Mouse (Mus musculus) adrenal gland, postnatal 25 days (tissue): ENCODE results near the gene Il18. TPM values are rescaled to one million over a fixed set of nuclear protein-coding genes. Genes with fewer than 3 reads are reported as not detected.
"Not testable (repeated sequence)": the region's sequence is repeated elsewhere in the genome, so short reads cannot be mapped to it uniquely, and the experiment has no call there.

Experiments used
- DNase-seq: peaks from one replicate; pipeline ENCODE4 v3.0.0; 2021; ENCODE audit warnings: mixed read lengths
- total RNA-seq: library from RNA; stranded (reverse); gene quantifications from 2 replicates; pipeline ENCODE4 v1.2.3, GENCODE M21; 2021

Gene Il18
- total RNA-seq, 1 experiment from 2014 or later: 5.1 TPM

- DNase-seq: no peak
These were observed 49.3 kb downstream of the Il18 start for GRCm38 (mm10) chr9:50603998-50604324.

DNA sequence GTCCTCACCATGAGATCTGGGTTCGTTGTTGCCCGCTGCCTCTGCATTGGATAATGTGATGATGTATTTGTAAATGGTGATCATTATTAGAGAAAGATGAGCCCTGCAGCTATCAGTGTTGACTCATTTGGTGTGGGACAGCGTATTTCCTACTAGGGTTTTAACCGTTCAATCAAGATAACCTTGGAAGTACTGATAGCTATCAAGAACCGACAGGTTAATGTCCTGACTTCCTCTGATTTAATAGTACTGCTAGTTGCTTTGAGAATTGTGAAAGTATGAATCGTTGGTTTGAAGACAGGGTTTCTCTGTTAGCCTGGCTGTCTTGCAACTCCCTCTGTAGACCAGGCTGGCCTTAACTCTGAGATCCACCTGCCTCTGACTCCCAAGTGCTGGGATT, 49.7 kb downstream of the Il18 start:
- DNase-seq: no peak

GRCm38 (mm10) chr9:50612115-50612514, 57.5 kb downstream of the Il18 start:
- no peak for DNase-seq

- DNase-seq: no peak
These were observed 61.5 kb downstream of the Il18 start for GRCm38 (mm10) chr9:50616161-50616560.

DNA sequence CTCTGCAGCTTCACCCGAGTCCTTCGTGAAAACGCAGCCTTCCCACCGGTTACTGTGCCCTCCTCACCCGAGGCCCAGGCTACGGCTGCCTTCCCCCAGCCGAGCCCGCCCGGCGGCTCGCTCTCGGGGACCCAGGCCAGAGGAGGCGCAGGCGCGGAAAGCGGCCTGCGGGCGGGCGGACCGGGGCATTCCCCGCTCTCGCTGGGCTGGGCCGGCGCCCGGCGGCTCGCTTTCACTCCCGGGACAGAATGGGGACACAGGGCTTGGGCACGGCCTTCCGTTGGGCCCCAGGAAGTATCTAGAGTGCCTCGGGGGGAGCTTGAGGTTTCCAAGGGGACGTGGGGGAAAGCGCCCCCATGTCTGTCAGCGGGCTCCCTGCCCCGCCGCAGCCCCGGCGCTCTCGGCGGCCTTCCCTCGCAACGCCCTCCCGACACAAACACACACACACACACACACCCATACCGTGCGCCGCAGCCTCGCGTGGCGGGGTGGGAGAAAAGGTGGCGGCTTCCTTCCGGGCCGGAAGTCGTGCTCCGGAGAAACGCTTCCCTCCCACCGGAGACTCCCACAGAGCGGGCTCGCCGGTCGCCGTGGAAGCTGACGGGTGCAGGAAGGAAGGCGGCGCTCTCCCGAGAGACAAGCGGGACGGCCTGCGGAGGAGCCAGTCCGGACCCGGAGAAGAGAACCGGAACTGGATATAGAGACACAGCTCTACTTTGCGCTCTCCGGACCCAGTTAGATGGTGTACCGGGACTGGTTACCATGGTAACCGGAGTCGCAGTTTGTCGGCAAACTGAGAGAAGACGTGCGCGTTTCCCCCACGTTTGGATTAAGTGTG, 62.4 kb downstream of the Il18 start, which contains the start of the genes Pih1d2 and Nkapd1:
Gene Pih1d2, plus strand, starts transcription at position 556 of the 838 bp plus-strand sequence.
Gene Nkapd1, minus strand, starts transcription at position 699 of the 838 bp plus-strand sequence.
- DNase-seq: peak; percentile 81

DNA sequence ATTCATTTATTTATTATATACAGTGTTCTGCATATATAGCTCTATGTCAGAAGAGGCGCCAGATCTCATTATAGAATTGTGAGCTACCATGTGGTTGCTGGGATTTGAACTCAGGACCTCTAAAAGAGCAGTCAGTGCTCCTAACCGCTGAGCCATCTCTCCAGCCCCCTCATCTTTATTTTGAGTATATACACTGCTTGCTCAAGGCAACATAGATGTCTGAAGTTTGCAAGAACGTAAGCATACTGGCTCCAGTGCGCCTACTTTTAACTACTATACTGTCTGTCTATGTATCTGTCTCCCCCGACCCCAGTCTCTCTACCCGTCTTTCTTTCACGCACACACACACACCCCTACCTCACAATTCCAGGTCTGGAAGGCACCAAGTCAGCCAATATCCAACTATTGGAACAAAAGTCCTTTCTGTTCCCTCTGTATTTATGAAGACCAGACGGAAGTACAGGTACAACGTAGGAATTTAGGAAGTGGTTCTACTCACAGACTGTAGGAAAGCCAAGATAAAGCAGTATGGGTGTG, 63.2 kb downstream of the Il18 start:
- DNase-seq: no peak

DNA sequence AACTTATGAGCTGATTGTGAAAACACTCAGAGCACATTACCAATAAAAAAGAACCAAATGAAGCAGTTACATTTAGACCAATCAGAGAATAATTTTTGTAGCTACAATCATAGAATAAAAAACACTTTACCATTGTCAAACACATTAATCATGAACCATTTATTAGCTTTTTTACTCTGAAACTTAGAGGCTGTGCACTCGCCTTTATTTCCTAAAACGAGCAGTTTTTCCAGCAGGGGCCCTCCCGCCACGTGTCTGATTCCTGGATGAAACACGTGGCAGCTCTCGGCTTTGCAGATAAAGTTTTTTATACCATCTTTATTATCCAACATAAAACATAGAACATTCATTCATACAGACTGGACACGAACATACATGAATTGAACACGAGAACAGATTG, 76.3 kb downstream of the Il18 start:
- DNase-seq: not testable (repeated sequence)

Other genes with a start within 250 kb of the Il18 start
- 875 and 1,185 TPM in 2 replicates for gene Rpl10-ps3, start 209.9 kb upstream of the Il18 start, total RNA-seq
- gene Plet1, start 60.3 kb upstream of the Il18 start, total RNA-seq: 0.18 TPM in 1 of 2 replicates, not detected in the other
- gene Pts, start 26.1 kb upstream of the Il18 start, total RNA-seq: 68.9 and 81.6 TPM in 2 replicates
- 4.5 and 4.8 TPM in 2 replicates for gene Bco2, start 354 bp downstream of the Il18 start, total RNA-seq
- not detected in 2 replicates for gene Tex12, start 6.5 kb downstream of the Il18 start, total RNA-seq
- gene Sdhd, start 49.0 kb downstream of the Il18 start, total RNA-seq: 234 and 247 TPM in 2 replicates
- 189 and 190 TPM in 2 replicates for gene Timm8b, start 49.1 kb downstream of the Il18 start, total RNA-seq
- gene Pih1d2, start 62.5 kb downstream of the Il18 start, total RNA-seq: 2.2 and 5.4 TPM in 2 replicates
- gene Nkapd1, start 62.6 kb downstream of the Il18 start, total RNA-seq: 25.1 and 28.6 TPM in 2 replicates
- 126 and 129 TPM in 2 replicates for gene Dlat, start 105.0 kb downstream of the Il18 start, total RNA-seq
- gene Dixdc1, start 184.7 kb downstream of the Il18 start, total RNA-seq: 8.1 and 8.4 TPM in 2 replicates
- gene 2310030G06Rik, start 191.7 kb downstream of the Il18 start, total RNA-seq: 3.0 and 6.0 TPM in 2 replicates
- gene Cryab, start 196.5 kb downstream of the Il18 start, total RNA-seq: 21.0 and 21.2 TPM in 2 replicates
- gene Hspb2, start 197.5 kb downstream of the Il18 start, total RNA-seq: 2.0 and 2.9 TPM in 2 replicates
- gene Fdxacb1, start 213.4 kb downstream of the Il18 start, total RNA-seq: 8.2 and 9.0 TPM in 2 replicates
- 28.8 and 32.7 TPM in 2 replicates for gene Alg9, start 220.2 kb downstream of the Il18 start, total RNA-seq
- 36.7 and 44.8 TPM in 2 replicates for gene 1110032A03Rik, start 220.7 kb downstream of the Il18 start, total RNA-seq